Mouse (Mus musculus) retina, postnatal 7 days (tissue): ENCODE results near the gene Bard1.
A peak's percentile ranks its signal among the peaks of the same experiment; 100 is the strongest.

Experiments
- DNase-seq: peaks from one replicate; pipeline ENCODE4 v3.0.0-alpha.2; 2012; ENCODE audit warnings: low read depth, low spot score

Gene Bard1

DNA sequence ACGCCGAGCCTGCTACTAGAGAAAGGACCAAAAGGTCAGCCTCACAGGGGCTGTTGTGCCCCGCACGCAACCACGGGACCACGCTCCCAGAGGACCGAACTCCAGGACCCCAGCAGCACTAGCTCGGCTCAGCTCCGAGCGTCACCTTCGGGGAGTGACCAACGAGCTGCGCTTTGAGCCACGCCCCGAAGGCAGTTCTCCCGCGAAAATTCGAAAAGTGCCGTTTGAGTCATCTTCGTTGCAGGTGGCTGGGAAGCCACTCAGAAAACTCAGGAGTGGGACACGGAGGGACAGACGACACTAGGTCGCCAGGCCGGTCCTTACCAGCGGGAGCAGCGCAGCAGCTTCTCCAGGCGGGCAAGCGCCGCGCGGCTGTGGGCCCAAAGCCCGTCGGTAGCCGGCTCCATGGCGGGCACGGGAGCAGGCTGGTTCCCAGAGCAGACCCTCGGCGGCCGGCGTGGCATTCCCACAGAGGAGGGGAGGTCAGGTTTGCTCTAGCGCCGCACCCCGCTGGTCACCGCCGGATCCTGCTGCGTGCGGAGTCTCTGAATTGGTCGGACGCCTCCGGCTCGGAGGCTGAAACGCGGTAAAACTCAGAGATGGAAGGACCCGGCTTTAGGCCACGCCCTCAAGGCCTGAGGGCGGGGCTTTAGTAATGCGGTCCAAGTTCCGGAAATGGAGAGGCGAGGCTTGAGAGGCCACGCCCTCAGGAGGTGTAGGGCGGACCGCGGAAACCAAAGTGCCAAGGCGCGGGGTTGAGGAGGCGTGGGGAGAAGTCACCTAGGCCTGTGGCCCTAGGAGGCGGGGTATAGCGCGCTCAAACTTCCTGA is at the start of gene Bard1:
Gene Bard1, minus strand, starts transcription at position 803 of the 830 bp plus-strand sequence.
- DNase-seq: peak; percentile 80

DNA sequence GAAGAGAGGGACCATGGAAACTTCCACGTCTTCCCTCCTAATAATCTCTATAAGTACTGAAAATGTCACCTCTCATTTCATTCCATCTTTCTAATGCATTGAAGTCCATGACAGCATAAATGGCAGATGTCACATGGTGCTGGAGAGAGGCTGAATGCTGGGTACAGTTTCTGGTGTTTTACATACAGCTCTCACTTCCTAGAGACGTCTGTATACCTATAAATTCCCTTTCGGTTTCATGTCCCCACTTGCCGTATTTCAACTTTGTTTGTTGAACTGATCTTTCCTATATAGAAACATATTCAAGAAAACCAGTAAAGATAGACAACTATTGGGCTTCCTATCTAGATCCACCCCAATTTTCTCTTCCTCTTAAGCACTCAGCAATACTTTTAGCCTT is 24.2 kb upstream of the Bard1 start:
- no peak for DNase-seq

DNA sequence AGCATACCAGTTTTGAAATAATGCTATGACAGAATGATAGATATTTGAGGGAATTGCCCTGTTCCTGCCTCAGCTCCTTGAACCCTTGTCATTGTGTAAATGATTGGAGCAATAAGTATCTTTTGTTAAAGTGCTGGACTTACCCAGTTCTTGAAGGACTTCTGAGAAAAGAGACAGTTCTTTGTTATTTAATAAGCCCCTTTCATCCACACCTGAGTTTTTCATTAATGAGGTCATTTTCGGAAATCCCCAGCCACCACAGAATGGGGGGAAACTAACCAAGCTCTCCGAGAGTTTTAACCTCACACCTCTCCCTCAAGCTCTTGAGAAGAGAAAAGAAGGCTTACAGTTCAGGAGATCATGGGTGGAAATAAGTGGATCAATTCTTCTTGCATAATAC is 15.6 kb upstream of the Bard1 start:
- DNase-seq: no peak

DNA sequence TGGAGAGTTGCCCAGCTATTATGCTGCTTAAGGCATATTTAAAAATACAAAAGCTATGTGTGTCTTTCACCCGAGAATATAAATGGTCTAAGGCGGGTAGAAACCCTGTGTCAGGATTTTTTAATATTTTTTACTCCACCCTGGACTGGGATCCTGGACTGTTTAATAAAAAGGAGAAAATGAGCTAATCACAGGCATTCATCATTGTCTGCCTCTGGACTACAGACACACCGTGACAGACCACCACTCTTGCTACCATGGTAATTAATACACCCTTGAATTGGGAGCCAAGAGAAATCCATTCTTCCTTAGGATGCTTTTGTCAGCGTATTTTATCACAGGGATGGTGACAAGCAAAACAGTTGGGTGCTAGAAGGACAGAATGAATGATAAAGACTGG is 14.3 kb upstream of the Bard1 start:
- no peak for DNase-seq

DNA sequence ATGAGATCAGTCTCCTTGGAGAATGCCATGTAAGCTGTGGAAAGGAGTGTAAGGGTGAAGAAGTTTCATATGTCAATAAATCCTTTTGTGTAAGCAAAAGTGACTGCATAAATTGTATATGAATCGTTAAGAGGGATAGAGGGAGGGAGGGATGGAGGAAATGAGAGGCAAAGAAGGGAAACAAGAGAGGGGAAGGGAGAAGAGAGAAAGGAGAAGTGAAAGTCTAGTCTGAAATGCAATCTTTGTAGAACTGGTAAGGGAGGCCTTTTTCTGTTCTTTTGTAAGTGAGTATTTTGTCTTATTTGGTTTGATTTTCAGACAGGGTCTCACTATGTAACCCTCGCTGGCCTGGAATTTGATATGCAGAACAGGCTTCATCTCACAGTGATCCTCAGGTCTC is 12.8 kb upstream of the Bard1 start:
- DNase-seq: no peak

DNA sequence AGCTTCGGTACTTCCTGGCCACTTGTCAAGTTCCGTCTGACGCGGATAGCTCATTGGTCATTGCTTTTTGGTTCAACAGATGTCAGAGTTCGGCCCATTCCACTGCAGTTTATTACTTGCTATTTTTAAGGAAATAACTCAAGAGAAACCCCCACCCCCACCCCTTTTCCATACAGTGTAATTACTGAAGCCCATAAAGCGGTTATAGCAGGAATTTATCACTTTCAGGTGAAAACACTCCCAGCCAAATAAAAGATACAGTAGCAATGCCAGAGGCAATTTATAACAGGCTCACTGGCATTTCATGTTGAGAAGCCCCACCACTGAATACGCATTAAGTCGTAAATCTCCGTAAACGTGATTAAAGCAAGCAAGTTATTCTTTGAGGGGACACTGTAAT is 6.9 kb upstream of the Bard1 start:
- no peak for DNase-seq

DNA sequence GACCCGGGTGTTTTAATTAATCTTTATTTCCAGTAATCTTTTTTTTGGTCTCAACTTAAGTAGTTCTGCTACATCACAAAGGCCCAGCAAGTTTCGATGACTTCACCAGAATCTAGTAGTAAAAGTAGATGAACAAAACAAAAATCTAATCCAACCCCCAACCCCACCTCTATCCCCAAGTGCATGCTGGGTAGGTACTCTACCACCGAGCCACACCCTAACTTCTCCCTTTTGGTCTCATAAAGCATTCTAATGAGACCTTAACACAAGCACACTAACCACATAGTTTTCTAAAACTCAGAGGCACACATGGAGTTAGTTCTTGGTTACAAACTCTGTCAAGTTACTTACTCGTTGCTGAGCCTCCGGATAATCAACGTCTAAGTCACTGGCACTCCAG is 3.2 kb upstream of the Bard1 start:
- DNase-seq: no peak

DNA sequence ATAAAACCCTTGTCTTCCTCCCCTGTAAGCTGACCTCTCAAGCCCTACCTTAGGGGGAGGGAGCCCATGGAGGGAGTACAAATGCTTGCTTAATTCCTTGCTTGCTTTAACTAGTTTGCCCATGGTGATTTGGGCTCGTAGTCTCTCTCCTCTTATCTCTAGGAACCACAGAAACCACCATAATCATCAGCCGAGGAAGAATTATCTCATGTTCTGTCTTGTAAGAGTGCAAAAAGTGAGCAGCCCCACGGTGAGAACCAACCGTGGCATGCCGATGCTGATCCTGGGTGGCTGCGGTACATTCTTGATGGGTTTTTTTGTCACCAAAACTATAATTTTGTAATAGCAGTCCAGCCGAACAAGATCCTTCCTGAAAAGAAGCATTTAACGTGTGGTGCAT is 2.8 kb upstream of the Bard1 start:
- DNase-seq: no peak

DNA sequence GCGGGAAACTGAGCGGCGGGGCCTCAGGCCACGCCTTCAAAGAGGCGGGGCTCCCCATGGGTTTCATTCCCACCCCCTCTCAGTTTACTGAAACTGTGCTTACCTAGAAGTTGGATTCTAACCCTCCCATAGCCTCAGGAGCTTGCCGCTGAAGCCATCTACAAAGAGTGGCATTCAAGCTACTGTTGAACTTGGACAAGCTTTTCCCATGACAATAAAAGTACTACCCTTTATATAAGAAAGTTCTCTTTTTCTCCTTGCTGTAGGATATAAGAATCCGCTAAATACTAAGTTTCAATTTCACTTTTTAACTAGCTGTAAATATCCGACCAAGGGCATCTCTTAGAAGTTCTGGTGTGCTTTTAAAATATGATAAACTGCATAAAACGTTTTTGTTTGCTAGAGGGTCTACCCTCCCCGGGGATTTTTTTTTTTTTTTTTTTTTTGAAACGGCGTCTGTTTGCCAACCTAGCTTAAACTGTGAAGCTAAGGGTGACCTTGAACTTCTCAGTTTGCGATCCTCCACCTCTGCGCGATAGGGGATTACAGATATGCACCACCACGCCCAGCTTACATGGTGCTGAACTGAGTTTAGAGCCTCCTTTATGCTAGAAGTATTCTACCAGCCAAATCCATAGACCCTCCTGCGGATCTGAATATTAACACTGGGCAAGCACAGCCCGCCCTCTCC is 373 bp upstream of the Bard1 start:
- no peak for DNase-seq

DNA sequence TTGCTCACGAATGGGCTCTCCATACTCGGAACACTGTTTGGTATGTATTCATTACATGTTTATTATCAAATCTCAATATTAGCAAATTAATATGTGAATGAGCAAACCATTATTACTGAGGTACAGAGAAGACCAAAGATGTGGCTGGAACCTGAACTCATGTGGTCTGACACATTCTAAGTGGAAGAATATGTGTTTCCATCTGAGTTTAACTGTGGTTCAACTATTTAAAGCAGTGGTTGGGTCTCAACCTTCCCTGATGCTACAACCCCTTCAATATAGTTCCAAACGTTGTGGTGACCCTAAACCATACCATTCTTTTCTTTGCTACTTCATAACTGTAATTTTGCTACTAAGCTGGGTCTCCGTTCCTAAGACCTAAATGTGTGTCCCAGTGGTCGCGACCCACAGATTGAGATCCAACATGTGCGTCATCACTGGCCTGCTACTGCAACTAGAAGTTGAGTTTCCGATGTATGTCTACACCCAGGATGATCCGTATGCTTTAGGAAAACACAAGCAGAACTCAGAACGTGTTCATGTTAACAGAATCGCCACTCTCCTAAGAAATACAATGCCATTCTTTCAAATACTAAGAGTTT is 1.5 kb downstream of the Bard1 start:
- DNase-seq: no peak

DNA sequence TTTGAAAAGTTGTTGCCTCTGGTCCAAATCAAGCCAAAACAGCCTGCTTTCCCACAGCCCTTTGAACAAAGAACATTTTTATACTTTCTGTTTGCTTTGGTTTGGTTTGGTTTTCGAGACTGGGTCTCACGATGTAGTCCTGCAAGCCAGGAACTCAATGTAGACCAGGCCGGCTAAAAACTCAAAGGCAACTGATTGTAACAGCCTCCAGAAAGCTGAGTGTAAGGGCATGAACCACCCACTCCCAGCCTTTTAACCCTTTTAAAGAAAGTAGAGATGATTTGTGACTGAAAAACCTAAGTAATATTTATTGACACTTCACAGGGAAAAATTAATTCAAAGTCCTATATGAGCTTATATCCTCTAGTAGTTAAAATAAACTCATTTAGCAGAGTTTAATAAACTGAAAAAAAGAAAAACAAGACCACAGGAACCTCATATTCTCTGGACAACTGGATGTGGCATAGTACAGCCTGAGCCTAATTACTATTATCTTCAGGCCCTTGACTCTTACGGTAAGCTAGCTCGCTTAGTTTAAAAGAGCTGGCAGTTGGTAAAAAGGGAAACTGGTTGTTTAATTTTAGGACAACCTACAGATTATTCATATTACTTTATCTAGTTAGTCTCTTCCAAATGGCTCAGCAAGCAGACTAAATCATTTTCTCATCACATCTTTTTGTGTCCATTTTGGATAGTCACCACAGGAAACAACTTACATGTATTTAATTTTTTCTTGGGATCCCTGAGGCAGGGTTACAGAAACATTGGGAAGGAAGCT is 2.2 kb downstream of the Bard1 start:
- DNase-seq: no peak

DNA sequence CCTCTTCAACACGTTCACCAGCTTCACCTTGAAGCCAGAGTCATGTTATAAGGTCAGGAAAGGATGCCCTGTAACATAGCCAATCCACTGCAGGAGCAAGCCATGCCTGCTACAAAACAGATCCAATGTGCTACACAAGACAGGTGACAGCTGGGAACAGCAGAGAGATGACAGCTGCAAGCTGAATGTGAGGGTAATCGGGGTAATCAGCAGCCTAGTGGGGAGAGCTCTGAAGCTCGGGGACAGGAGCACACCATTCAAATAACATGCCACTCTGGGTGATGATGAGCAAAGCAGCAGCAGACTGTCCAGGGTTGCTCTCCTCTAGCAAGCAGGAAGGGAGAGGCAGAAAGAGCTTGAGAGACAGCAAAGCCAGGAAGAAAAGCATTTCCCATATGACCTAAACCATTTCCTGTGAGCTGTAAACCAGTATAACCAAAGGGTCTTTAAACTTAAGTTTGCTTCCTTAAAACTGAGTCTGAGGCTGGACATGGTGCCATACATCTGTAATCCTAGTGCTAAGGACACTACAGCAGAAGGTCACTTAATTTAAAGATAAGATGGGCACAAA is 2.9 kb downstream of the Bard1 start:
- DNase-seq: peak; percentile 24

DNA sequence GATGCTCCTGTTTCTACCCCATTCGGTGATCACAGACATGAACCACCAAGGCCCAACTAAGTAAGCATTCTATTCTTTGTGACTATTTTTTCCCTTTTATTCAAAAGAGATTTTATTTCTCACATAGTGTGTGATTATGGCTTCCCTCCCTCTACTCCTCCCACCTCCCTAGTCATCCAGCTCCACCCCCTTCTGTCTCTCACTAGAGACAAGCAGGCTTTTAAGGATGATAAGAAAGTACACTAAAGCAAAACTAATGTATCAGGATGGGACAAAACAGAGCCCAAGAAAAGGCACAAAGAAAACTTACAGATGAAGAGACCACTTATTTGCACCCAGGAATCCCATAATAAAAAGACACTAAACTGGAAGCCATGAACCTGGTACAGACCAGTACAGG is 6.9 kb downstream of the Bard1 start:
- DNase-seq: no peak

DNA sequence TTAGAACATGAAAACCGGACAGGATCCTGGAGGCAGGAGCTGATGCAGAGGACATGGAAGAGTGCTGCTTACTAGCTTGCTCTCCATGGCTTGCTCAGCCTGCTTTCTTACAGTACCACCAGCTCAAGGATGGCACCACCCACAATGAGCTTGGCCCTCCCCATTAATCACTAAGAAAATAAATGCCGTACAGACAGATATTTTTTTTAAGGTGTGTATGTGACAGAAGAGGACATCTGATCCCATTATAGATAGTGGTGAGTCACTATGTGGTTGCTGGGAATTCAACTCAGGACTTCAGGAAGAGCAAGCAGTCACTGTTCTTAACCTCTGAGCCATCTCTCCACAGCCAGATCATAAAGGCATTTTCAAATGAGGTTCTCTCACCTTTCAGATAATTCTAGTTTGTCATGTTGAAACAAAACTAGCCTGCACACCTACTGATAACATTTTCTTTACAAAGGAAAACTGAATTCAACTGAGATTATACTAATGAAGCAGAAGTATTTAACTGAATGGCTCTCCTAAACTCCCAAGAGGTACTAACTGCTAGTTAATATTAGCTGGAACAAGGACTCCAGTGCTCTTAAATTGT is 7.6 kb downstream of the Bard1 start:
- DNase-seq: no peak

DNA sequence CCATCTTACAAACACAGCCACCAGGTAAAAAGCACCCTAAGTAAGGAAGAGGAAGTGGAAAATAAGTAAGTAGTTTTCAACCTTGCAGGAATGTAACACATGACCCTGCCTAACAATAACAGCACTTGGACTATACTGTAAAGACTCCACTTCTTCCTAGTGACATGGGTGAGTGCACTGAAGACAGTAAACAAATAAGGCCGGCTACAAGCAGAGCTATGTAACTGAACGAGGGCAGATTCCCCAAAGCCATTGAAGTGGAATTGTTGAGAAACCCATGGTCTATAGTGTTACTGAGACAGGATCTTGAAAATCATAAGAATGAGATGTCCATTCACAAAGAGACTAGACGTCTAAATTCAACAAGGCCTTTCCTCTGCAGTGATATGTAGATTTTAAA is 27.3 kb downstream of the Bard1 start:
- no peak for DNase-seq

DNA sequence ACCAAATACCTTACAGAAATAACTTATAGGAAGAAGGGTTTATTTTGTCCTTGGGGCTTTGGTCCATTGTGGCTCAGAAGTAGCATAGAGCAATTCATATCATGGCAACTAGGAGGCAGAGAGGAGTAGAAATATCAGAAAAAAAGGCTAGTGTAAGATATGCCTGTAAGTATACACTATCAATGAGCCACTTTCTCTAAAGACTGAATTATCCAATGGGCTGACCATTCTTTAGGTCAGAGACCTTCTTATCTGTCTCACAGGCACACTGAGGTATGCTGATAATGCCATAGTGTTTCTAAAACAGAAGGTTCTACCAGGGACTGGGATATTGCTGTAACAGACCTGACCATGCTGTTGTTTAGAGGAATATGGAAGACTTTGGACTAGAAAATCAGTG is 32.2 kb downstream of the Bard1 start:
- DNase-seq: no peak

DNA sequence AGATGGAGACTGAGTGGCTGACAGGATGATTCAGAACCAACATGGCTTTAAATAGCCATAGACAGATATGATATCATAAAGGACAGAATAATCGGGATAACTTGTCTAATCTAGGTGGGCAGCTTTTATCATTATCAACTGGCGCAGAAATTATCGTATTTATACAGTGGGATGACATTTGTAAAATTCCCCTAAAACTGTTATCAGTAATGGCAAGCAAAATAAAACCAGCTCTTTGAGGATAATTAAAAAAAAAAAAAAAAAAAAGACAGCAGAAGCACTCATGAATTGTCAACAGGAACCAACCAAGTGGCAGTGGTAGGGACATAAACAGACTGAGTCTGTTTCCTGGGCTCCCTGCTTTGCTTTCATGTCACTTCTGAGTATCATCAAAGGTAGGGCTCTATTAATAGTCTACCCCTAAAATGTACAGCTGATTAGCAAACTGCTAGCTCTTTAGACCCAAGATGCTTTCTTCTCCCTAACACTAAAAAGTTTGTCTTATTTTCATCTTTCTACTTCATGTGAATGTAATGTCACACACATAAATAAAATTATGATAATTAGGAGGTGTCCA is 34.1 kb downstream of the Bard1 start:
- no peak for DNase-seq

DNA sequence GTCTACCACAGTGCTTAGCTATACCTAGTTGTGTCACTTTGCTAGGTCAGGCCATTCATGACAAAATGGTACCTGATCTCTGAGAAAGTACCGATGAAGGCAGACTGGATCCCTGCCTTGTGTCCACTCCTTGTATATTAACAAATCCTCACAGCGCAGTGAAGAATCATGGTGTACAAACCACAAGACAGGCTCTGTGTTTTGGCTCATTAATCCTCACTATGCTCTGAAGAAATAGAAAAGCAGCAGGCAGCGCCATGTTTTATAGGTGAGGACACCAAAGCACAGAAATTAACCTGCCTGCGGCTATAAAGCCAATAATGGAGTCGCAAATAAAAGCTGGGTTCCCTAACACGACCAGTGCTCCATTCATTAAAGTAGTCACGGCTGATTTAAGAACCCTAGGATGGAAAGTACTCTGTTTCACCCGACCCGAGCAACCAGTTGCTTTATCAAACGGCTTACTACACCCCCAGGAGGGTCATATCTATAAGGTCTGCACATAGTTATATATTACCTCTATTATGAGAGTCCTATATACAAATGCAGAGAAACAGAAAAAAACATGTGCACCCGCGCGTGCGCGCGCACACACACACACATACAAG is 39.0 kb downstream of the Bard1 start:
- DNase-seq: no peak

DNA sequence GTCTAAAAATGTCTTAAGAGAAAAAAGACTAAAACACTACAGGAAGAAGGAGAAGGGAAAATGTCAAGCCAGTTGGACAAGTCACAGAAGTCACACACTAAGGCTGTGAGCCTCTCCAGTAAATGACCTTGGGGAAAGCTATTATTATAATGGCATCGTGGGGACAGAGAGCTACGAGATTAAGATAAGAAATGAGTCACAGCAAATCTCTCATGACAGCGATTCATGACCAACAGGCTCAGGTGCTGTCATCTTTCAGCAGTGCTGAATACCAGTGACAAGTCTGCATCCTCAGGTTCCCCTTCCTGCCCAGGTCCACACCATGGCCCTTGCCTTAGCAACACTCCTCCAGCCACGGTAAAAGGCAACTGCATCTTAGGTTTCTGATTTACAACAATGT is 46.8 kb downstream of the Bard1 start:
- no peak for DNase-seq

DNA sequence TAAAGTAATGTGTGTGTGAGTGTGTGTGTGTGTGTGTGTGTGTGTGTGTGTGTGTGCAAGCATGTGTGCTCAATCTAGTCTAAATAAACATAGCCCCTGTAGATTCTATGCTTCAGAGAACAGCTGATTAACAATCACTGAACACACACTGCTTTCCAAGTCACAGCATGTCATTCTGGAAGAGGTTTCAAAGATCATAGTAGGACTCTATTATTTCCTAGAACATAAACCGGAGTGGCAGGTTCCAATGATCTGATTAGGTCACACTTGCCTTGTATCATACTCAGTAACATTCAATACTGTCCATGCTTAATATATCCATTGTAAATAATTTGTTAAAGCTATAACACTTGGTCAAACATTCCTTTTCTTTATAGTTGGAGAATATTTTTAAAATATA is 47.5 kb downstream of the Bard1 start:
- no peak for DNase-seq

DNA sequence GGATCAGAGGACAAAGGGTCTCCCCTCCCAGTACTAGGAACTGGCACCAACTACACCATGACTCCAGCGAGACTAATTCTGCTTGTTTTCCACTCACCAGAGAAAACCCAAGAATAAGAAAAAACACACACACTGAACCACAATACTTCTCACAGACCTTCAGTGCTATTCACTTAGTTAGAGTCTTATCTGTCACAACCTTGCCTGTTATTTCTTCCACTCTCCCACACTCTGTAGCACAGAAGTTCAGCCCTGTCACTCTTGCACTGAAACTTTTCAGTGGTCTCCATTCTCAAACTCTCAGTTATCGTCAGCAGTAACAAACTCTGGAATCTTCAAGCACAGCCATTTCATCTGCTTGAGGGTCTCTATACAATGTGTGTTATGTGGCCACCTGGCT is 50.2 kb downstream of the Bard1 start:
- no peak for DNase-seq
